Mouse (Mus musculus): ENCODE measurements around the gene Snx30.

GRCm38 (mm10) chr4:59861871-59862270 lies 56.2 kb downstream of the Snx30 start:
- TF ChIP-seq TAL1 (IDR thresholded peaks at IDR 0.05; ENCODE audit: low read length) (no peak), GATA1 (IDR thresholded peaks at IDR 0.05; ENCODE audit: low read length) (no peak)

Measured in erythroblast, embryonic 14.5 days (primary cell).